12 mouse cellular contexts compared by ENCODE assay signal in genomic region chr10:24479148-24479547, GRCm38 (mm10).
DNase-seq lines count a peak whose midpoint lies in the region; ATAC-seq and TF ChIP-seq lines count a peak whose summit lies in the region.
"Had no signal": no experiment of that assay in that cellular context is flagged by ENCODE, and none has a peak within 500 bp of the region (broad histone marks: within the 10 kb centered on the region; RNA-seq: fewer than 3 reads in every experiment).

No protein-coding gene starts in this region.

- 20% methylated on average over 11 of the region's 11 CpGs for WGBS in heart, embryonic 12.5 days
- 65% methylated on average over 11 of the region's 11 CpGs for WGBS in olfactory bulb, adult 2 months
- WGBS in hindbrain, embryonic 12.5 days = 83% methylated on average over 11 of the region's 11 CpGs

- H3K4me2 ChIP-seq in heart, embryonic 12.5 days = peak overlapping the region; percentile 32; the same call in 1 of the 2 replicates
- H3K4me2 ChIP-seq in hindbrain, embryonic 12.5 days (replicated peaks) = no peak overlapping the region

- peak; percentile 6 to 16 for DNase-seq in left cerebral cortex, adult 9 months (ENCODE audit: low spot score in 2 of 2)
- no peak for DNase-seq in left cerebral cortex, adult 8-10 months (ENCODE audit: low spot score in 2 of 2)
- peak; percentile 53 for DNase-seq in brain, adult 2 months (ENCODE audit: low read depth, low spot score)
- DNase-seq in layer of hippocampus, adult 18-20 months (ENCODE audit: low spot score in 2 of 2) = no peak
- DNase-seq in thymus, postnatal 25 days = no peak
- DNase-seq: adrenal gland, postnatal 14 days; cerebellum, adult 11-12 months; kidney, postnatal 14 days had no signal

- H3K9me3 ChIP-seq in heart, embryonic 12.5 days (replicated peaks) = 0 out of 2 replicates have a peak, but pooled peaks cover 5% of the 10 kb centered on the region
- no peaks in the 10 kb centered on the region for H3K9me3 ChIP-seq in hindbrain, embryonic 12.5 days (replicated peaks)

- no peaks in the 10 kb centered on the region for H3K27me3 ChIP-seq in heart, embryonic 12.5 days (replicated peaks)
- H3K27me3 ChIP-seq in hindbrain, embryonic 12.5 days = no peaks in the 10 kb centered on the region

- H3K36me3 ChIP-seq in heart, embryonic 12.5 days = no peaks in the 10 kb centered on the region
- H3K36me3 ChIP-seq in hindbrain, embryonic 12.5 days = no peaks in the 10 kb centered on the region

- ATAC-seq in heart, embryonic 12.5 days (ENCODE audit: insufficient number of reproducible peaks, low FRiP score) = peak; percentile 84
- no peak for ATAC-seq in hindbrain, embryonic 12.5 days (ENCODE audit: low FRiP score)

- peaks cover 32% of the 10 kb centered on the region for H3K4me1 ChIP-seq in heart, embryonic 12.5 days (replicated peaks)
- peaks cover 4% of the 10 kb centered on the region for H3K4me1 ChIP-seq in olfactory bulb, adult 2 months (ENCODE audit: control insufficient read depth, insufficient read depth, low read length)
- H3K4me1 ChIP-seq in hindbrain, embryonic 12.5 days = 0 out of 2 replicates have a peak, but pooled peaks cover 3% of the 10 kb centered on the region

- H3K9ac ChIP-seq in heart, embryonic 12.5 days = 0 out of 2 replicates have a peak overlapping the region, but pooled peaks have one; percentile 13
- H3K9ac ChIP-seq in hindbrain, embryonic 12.5 days = no peak overlapping the region

- peak overlapping the region; percentile 93 for H3K27ac ChIP-seq in heart, embryonic 12.5 days (ENCODE audit: poor library complexity, severe bottlenecking)
- peak overlapping the region; percentile 42; the same call in 1 of the 2 replicates for H3K27ac ChIP-seq in olfactory bulb, adult 2 months (ENCODE audit: insufficient read depth, low read depth, low read length)
- no peak overlapping the region for H3K27ac ChIP-seq in hindbrain, embryonic 12.5 days

- no peak for TF ChIP-seq CTCF in olfactory bulb, adult 2 months (IDR thresholded peaks at IDR 0.05; ENCODE audit: insufficient read depth, low read depth, low read length)

- no peak overlapping the region for H3K4me3 ChIP-seq in heart, embryonic 12.5 days
- no peak overlapping the region for H3K4me3 ChIP-seq in olfactory bulb, adult 2 months (ENCODE audit: insufficient read depth, low read depth, low read length)
- H3K4me3 ChIP-seq in hindbrain, embryonic 12.5 days = no peak overlapping the region
- H3K4me3 ChIP-seq: erythroblast, embryonic 14.5 days had no signal

- TF ChIP-seq POLR2A in olfactory bulb, adult 2 months (IDR thresholded peaks at IDR 0.05; ENCODE audit: insufficient read depth, low read depth, low read length) = no peak

Comparison
In these comparisons a context has a peak if more than half of its experiments do, and no peak if none do; other contexts are left out.
1. DNase-seq: peak in left cerebral cortex, adult 9 months (2 of 2) and brain, adult 2 months (single experiment); none in left cerebral cortex, adult 8-10 months (0 of 2), layer of hippocampus, adult 18-20 months (0 of 2) and thymus, postnatal 25 days (single experiment).